Mouse (Mus musculus) right cerebral cortex, postnatal 10 days (tissue): ENCODE measurements around the gene Lamb1.

Experiments
- DNase-seq, 2 experiments: peaks; one replicate each; pipeline ENCODE4 v3.0.0; 2021; ENCODE audit warnings: low spot score in 2 of 2

Lamb1 gene

DNA sequence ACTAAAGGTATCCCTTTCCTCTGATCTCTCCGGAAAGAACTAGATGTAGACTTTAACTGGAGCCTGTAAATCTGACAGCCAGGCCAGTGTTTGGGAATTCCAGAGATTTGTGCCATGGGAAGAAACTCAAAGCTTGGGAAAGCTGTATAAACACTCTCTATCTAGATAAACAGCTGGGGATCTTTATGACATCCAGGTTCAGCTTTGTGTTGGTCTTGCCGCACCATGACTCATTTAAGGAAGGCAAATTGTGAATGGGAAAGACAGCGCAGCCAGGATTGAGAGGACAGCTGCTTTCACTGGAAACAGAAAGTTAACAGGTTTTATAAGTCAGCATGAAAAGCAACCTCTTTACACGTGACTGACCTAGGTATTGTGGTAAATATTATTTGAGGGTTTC is 12.8 kb upstream of the Lamb1 start:
- no peak for DNase-seq

- DNase-seq = no peak
These were observed 10.1 kb upstream of the Lamb1 start for GRCm38 (mm10) chr12:31254978-31255377.

DNA sequence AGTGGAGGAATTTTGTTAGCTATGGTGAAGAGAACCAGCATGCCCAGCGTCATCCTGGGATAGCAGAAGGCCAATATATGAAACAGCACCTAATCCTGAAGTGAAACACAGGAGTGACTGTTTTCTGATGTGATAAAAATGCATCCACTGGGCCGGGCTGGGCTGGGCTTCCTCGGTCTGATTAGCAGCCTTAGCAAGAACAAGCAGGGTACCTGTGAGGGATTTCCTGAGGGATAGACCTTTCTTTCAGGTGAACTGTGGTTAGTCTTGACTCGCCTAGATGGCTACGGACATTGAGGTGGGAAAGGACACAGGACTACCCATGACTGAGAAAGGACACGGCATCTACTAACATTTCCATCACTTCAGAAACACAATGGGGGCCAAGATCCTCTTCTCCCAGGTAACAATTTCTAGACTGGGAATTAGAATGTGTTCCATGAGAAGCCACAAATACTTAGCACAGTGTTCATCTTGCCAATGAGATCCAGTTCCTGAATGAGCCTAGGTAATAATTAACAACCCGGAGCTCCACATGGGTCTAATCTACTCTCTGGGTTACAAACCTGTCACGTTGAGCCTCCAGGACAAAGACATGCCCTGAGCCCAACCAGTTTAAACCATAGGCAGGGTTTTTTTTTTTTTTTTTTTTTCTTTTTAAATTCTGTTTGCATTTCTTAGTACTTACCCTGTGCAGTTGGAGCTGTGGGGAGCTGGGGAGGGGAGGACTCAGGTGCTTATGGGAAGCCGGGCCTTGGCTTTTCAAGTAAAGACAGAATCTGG is 8.7 kb upstream of the Lamb1 start:
- DNase-seq = no peak

DNA sequence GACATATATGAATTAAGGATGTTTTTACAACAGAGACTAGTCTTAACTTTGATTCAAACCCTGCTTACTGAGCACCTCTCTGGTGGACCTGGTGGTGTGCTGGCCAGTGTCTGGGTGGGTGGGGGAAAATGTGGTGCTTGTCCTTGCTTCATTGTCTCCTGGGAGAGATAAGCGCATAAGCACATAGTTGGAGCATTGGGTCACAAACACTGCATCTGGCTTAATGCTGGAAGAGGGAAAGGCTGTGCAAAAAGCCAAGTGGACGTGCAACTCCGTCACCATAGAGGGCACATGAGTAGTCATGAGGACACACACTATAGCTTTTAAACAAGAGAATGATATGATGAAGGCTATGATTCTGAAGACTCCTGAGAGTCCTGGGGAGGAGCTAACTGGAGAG is 3.2 kb upstream of the Lamb1 start:
- DNase-seq = no peak

- DNase-seq = no peak
These were observed 1.1 kb upstream of the Lamb1 start for GRCm38 (mm10) chr12:31263921-31264320.

DNA sequence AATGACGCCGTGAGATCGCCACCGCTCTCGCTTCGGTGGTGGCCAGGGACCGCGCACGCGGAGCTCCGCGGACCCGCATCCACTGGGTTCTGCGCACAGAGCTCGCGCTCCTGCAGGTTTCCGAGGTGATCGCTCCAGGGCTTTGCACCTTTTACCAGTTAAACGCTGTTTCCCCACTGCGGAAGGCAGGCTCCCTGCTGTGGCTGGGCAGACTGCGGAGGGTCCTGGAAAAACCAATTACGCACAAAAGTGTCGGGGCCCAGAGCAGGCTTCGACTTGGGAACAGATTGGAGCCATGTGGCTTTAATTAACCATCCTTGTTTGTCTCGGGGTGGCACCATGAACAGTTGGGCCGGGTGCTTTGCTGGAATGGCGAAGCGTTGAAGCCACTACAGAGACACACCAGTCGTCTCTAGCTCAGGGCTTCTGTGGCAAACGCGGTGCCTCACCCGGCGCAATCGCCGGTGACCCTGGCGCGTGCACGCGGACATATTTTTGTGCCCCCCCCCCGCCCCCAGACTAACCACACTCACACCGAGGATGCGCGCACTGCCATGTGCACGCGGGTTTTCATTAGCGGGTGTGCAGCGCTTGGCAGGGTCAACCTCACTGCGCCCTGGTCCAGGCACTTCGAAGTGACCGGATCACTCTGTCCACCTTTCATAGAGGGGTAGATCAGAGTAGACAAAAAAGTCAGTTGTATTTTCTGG is 843 bp downstream of the Lamb1 start:
- DNase-seq = peak; percentile 42 to 43

- DNase-seq = no peak
These were observed 1.7 kb downstream of the Lamb1 start for GRCm38 (mm10) chr12:31266686-31267085.

- DNase-seq = no peak
These were observed 2.3 kb downstream of the Lamb1 start for GRCm38 (mm10) chr12:31267363-31267762.

- DNase-seq = no peak
These were observed 3.3 kb downstream of the Lamb1 start for GRCm38 (mm10) chr12:31268315-31268714.

DNA sequence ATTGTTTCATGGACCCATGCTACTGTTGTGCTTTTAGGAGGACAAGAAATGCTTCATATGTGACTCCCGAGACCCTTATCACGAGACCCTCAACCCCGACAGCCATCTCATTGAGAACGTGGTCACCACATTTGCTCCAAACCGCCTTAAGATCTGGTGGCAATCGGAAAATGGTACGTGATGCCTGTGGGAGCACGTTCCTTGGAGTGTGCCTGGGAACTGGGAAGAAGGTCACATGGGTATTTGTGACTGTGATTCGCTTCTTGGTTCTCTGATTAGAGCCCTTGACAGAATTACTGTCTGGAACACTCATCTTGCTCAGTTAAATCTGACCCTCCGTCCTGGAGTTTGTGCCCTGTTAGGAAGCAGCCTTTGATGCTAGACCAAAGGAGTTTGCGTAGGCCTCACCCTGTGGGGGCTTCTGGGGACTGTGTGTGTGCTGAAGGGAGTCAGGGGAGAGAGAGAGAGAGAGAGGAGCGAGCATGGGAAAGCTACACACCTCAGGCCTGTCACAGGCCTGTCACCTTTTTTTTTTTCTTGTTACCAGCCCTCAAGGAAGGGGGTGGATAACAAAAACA is 4.1 kb downstream of the Lamb1 start:
- no peak for DNase-seq

GRCm38 (mm10) chr12:31270361-31270760 is 5.3 kb downstream of the Lamb1 start:
- DNase-seq = no peak

- no peak for DNase-seq
These were observed 5.7 kb downstream of the Lamb1 start for GRCm38 (mm10) chr12:31270776-31271175.

- DNase-seq = no peak
These were observed 6.5 kb downstream of the Lamb1 start for GRCm38 (mm10) chr12:31271361-31272011.

DNA sequence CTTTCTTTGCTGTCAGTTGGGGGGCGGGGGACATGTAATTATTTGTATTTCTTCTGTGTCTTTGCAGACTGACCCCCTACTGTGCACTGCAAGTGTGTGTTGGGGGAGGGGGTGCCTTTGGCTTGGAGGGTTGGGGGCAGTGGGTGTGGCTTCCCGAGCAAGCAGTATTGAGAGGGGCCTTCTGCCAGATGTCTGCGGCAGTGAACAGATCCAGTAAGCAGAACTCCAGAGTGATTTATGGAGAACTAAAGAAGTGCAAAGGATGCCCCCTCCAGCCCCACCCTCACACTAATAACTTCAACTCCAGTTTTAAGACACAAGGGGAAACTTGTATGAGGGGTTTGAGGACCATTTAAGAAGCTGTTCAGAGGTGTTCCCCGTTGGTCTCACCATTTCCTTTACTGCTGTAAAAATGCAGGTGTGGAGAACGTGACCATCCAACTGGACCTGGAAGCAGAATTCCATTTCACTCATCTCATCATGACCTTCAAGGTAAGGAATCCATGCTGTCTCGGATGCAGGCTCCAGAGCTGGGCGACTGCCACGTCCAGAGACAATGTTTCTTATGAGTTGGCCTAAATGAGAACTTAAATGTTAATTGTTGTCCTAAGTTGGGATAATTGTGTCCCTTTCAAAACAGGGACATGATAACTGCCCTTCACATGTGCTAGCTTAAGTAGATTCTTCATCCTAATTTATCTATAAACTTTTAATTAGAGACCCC is 7.1 kb downstream of the Lamb1 start:
- no peak for DNase-seq

DNA sequence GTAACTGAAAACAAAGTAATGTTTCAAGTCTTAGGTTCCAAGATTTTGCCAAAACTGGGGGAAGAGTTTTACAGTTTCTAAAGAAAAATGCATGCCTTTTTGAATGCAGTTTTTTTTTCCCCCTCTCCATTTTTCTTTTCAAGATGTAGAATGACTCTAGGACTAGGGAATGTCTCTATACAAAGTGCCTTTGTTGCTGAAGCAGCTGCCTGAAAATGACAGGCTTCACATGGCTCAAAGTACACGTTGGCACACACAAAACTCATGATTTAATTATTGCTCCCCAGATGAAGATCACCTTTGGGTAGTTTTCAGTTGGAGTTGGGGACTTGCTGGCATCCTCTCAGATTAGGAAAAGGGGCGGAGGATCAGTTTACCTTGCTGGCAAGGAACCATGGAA is 7.8 kb downstream of the Lamb1 start:
- DNase-seq = no peak

DNA sequence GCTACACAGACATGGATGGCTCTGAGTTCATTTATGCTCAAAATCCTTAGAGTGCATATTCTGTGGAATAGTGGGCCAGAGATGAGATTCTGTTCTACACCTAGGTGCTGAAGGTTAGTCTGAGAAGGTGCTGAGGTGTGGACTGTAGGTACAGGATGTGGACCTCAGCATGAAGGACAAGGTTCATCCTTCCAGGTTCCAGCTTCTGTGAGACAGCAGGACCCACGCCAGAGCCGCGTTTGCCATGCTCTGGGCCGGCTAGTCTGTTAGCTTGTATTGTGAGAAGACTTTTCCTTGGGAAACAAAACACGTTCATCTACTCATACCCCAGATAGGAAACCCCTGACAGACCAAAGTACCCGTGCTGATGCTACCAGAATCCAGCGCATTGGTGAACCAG is 8.6 kb downstream of the Lamb1 start:
- DNase-seq = no peak

DNA sequence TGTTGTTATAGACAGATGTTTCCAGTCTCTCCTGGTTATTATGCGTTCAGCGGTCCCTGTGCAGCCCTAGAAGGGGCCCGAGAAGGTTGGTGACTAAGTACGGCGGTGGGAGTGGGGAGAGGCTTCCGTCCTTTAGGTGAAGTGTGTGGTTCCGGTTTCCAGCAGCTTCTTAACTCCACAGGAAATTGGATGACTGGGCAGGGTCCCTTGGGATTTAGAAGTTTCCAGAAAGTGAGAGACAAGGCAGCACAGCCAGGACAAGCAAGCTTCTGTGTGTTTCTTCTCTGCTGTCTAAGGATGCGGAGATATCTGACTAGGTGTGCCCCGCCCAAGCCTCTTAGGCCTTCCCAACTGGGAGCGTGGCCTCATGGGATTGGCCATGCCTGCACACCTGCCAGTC is 10.4 kb downstream of the Lamb1 start:
- DNase-seq = no peak

GRCm38 (mm10) chr12:31278270-31278669 is 13.2 kb downstream of the Lamb1 start:
- DNase-seq = no peak

GRCm38 (mm10) chr12:31280318-31280717 is 15.3 kb downstream of the Lamb1 start:
- DNase-seq = no peak

DNA sequence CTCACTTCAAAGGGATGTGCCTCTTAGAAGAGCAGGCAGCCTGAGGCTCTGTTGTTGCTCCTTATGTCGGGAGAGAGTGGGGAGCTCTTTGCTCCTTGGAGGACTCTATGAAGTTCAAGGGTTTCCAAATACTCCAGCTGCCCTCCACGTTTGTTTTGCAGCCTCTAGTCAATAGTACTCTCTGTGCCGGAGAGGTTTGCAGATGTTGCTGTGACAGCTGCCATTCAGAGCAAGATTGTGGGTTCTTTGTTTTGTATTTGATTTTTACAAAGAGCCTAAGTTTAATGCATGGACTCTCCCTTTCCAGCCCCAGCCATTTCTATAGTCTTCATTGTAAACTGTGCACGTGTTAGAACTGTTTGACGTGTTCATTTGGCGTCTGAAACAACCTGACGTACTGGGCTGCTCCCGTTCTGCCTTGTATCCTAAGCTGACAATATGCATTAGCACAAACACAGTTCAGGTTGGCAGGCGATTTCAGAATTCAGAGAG is 16.1 kb downstream of the Lamb1 start:
- no peak for DNase-seq

DNA sequence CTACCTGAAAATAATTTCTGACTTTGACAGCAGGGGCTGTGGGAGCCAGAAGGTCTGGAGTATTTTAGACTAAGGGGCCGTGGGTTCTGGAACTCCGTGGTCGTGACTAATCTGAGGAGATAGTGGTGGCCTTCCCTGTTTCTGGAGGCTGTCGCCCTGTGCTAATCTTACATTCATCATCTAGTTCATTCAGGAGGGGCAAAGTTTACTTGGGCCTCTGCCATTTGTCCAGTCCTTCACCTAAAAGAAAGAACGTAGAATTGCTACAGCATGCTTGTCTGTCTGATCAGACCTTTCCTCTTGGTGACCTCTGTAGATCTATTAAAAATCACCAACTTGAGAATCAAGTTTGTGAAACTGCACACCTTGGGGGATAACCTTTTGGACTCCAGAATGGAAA is 17.2 kb downstream of the Lamb1 start:
- DNase-seq = no peak

- no peak for DNase-seq
These were observed 18.1 kb downstream of the Lamb1 start for GRCm38 (mm10) chr12:31283131-31283530.
